Mouse (Mus musculus): ENCODE data around the gene 4930430F08Rik.
"Not testable (repeated sequence)": the region's sequence is repeated elsewhere in the genome, so short reads cannot be mapped to it uniquely, and the experiment has no call there.

4930430F08Rik gene

DNA sequence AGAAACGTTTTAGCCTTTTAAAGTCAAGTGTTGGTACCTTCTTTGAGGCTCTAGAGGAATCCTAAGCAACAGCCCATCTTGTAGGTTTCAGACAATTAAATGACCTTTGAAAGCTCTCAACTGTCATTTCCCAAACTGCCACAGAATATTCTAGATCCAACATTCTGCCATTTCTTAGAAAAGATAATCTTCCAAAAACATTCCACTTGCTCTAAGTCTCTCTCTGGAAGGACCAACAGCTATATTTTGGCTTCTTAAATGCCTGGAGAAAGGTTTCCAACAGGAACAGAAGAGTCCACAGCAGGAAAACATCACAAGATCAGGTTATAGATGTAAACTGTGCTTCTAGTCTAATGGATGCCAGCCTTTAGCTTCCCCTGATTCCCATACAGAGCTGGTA, at the start of gene 4930430F08Rik, which contains the start of gene 1700017N19Rik:
4930430F08Rik (minus strand) TSS at position 101 of the 400 bp plus-strand sequence.
1700017N19Rik (plus strand) TSS at position 162 of the 400 bp plus-strand sequence.
- DNase-seq, result no peak

DNA sequence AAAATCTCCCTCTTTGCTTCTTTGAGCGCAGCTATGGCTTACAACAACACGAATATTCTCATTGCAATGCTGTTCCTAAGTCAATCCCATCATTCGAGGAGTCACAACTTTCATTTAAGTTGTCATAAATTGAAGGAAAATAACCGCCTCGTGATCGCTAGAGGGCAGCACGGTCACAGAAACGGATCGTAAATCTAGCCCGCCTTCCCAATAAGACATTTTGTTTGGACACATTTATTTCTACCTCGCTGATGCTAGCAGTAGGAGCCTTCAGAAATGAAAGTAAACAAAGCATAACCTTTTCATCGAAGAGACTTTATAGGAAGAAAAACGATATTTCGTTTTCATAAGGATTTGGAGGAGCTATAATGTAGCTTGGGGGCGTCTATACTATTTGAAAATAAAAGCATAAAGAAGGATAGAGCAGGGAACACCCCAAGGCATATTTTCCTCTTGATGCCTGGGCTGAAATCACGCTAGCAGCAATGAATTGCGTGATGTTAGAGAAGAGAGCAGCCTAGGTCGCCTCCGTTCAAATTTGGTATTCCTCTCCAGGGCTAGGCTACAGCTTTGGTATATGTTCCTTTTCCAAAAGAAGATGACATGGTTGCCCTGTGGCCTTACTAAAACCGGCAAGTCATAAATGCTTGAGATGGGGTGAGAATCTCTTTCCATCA, 39.7 kb upstream of the 4930430F08Rik start:
- DNase-seq, result peak; percentile 18

DNA sequence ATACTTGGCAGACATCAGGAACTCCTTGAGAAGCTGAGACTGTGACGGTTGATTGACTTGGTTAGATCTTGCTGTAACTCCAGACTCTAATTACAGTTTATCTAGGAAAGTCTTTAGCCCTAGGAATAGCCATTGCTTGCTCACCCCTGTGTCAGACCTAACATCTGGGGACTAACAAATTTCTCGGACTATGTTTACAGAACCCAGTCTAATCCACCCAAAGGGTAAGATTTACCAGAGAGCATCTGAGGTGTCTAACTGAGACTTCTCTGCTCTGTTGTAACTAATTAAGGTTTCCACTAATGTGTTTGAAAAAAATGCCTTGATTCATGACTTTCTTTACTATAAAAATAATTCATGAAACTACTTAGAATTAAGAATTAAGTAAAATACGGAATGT, 32.3 kb upstream of the 4930430F08Rik start:
- DNase-seq, result no peak

DNA sequence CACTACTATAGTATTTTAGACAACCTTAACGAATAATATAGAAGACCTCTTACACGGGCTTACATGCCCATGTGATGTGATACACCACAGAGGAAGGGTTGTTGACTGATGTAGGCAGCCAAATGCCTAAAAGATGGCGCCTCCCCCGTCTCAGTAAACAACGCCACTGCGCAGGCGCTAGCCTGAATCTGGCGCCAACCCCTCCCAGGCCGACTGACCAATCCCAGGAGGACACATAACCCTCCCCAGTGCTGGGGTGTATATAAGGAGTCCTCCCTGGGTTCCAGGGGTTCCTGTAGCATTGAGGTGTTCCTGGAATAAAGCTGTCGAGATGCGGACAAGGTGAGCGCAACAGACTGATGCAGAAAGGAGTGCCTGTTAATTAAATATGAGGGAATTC, 29.8 kb upstream of the 4930430F08Rik start:
- no peak for DNase-seq

DNA sequence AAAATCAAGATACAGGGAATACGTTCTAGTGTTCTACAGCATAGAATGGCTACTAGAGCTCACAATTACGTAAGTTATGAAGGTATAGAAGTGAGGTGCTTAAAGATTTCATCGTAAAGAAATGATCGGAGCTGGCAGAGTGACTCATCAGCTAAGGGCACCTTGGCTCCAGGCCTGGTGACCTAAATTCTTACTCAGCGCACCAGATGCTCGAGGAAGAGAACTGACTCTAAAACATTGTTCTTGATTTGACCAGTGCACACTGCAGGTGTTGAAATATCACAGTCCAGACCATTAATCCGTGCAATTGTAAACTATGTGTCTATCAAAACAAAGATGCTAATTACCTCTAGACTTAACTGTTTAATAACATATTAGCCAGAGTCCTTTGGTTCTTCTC, 29.3 kb upstream of the 4930430F08Rik start:
- DNase-seq, result no peak

DNA sequence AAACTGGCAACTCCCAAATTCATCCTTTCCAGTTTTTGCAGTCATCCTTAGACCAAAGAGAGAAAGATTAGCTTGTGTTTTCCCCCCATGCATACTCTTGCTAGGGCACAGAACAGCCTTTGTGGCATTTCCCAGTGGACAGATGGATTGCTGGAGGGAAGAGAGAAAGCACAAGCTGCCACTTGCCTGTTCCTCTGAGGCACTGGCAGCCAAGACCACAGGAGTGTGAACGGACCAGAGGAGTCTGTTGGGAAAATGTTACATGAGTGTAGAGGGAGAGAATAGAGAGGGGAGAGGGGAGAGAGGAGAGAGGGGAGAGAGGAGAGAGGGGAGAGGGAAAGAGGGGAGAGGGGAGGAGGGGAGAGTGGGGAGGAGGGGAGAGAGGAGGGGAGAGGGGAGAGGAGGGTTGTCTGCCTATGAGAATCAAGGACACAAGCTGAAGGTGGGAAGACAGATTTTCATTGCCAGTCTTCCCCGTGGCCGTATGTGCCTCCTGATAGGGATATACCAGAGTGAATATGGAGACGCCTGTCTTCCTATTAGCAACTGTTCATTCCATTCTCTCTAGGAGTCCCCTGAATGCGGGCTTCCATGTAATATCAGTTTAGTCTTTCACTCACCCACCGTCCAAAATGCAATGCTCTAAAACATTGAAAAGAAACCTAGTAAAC, 27.1 kb upstream of the 4930430F08Rik start:
- DNase-seq, result no peak

DNA sequence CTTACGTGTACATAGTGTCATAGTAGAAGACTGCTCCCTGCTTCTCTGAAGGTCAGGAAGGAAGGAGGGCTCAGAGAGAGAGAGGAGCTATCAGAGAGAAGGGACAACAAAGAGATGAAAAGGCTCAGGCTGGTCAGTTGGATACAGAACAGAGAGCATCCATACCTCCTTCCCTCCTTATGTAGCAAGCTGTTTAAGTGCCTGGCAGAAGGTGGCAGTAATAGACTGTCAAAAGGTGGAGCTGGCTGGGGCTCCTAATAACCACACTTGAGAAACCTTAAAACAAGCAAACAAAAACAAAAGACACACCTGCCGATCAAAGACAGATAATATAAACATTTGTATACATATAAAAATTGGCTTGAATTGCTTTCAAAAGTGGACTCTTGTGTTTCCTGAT, 14.0 kb upstream of the 4930430F08Rik start:
- no peak for DNase-seq

DNA sequence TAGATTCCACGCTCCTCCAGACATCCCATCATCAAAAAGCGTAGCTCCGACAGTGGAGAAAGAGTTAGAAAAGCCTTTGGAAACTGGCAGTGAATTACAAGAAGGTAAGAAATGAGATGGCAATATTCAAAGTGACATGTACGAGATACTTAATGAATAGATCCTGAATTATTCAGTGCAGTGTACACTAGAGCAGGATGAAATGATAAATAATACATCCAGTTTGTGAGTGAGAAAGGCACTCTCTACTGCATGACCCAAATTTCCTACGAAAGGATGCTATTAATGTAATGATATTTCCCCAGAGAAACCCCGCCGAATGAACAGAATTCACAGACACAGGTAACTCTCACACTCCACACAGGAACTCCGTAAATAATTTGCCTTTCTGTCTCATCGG, 13.3 kb upstream of the 4930430F08Rik start:
- DNase-seq, result no peak

DNA sequence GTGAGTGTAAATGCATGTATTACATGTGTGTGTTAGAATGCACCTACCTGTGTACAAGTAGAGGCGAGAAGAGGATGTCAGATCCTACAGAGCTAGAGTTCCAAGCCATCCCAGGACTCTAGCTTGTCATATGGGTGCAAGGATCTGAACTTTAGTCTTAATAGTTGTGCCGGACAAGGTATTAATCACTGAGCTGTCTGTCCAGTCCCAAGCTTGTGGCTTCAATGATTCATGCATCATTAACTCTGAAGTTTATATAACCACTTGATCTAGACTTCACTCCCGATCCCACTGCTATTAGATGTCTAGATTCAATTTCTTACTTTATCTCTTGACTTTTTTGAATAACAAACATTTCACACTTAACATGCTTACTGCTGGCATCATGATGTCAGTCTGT, 8.1 kb upstream of the 4930430F08Rik start:
- DNase-seq, result no peak

DNA sequence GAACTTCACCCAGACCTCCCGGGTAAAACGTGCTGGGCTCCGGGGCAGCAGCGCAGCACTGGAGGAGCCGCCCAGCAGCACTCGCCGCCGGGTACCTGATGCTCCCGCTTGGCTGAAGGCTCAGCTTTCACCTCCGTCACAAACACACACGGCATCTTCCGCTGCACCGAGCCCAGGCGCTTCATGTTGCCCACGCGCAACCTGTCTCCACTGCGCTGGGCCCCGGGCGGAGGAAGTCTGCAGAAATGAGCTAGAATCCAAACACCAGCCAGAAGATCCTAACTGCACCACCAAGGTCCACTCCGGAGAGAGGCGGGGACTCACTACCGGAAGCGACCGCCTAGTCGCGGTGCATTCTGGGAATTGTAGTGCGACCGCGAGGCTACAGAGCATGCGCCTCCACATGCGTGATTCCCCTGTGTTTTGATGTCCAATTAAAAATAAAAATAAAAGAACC, 1.3 kb downstream of the 4930430F08Rik start:
- peak; percentile 89 for DNase-seq

DNA sequence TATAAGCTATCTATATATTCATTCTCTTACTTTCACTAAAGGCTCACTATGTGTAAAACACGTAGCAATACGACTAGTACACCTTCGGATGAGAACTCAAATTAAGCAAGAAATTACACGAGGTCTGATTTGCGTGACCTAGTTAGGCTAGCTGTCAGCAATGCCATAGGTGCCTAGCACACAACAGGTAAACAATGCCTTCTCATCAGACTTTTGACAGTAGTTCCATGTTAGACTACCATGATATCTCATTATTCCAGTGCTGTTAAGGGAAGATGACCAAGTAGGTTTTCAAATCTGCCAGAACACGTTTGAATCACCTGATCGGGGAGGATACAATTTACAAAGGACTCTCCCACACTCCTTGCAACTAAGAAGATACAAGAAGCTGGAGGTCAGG, 1.7 kb downstream of the 4930430F08Rik start:
- DNase-seq, result no peak

DNA sequence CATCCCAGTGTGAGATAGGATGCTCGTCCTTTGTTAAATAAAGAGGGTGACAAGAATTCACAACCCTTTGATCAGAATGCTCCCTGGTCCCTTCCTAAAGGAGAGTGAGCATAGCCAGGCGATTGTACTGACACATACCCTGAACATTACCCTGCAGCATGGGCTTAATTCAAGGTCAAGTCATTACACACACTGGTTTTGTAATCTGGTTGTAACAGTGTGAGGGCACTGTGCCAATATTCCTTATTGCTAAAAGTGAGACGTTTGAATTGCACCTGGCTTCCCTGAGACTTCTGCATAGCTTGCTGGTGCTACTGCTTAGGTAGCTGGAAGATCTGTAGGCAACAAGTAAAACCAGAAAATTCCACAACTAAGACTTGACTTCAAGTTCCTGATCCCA, 6.0 kb downstream of the 4930430F08Rik start:
- no peak for DNase-seq

DNA sequence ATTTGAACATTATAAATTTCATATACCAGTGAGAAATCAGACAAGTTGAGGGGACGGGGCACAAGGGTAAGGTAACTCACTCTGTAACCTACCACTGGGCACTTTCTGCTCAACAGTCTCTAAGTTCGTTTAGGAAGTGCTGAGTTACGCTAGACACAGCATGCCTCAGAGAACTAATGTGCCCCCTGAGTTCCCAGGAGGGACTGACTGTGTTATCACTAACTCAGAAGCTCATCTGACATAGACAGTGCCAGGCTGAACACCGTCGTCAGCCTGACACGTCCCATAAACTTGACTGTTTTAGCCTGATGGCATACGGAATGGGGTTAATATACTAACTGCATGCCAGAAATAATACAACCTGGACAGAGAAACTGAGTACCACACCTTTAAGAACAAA, 14.9 kb downstream of the 4930430F08Rik start:
- DNase-seq, result no peak

DNA sequence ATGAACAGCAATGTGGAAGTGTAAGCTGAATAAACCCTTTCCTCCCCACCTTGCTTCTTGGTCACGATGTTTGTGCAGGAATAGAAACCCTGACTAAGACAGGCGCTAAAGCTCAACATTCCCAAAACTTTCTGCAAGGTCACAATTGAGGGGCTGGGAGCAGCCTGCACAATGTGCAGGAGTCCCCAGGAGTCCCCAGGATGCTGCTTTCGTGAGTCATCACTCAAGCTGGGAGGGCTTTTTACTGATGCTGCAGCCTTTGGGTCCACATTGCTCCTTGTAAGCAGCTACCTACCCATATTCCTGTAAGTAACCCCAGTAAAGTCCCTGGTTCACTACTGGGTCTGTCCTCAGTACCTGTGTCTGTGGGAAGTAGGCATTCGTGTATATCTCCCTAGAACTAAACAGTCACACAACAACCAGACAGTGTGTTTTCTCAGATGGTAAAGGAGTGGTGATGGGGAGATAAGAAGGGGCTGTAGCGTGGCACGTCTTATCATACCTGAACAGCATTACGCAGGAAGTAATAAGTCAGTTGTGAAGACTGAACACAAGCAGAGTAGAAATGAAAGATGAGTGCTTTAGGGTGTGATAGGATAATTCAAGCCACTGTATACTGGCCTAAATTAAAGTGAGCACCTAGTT, 15.6 kb downstream of the 4930430F08Rik start:
- DNase-seq, result no peak

DNA sequence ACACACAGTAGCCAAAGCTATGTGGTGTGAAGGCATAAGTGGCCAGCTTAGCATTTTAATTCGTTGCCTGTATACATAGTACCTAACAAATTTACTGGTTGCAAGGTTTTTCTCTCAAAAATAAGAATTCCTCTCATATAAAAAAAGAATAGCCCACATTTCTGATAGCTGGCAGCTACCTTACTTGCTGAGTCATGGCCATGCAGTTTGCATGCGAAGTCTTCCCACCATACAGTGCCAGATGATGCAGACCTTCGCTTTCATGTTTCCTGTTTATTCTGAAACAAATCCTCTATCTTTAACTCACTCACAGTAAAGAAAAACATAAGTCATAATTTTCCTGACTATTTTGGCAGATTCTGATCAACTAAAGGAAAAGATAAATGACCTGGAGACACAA, 18.5 kb downstream of the 4930430F08Rik start:
- DNase-seq, result no peak

DNA sequence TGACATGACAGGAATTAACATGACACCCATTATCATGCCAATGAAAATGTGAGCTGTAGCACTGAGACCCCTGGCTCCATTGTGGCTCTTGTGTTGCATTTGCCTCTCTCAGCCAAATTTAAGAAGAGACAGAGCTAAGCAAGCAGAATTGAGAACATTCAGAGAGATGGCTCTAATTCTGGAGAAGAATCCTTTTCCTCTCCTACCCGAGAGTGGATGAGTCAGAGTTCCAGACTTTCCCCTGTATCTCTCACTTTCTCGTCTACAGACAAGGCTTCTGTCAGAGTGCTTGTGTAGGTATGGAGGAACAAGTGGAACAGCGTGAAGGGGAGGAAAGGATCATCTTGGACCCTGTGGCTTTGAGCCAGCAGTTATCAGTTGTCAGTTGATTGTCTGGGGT, 26.1 kb downstream of the 4930430F08Rik start:
- no peak for DNase-seq

DNA sequence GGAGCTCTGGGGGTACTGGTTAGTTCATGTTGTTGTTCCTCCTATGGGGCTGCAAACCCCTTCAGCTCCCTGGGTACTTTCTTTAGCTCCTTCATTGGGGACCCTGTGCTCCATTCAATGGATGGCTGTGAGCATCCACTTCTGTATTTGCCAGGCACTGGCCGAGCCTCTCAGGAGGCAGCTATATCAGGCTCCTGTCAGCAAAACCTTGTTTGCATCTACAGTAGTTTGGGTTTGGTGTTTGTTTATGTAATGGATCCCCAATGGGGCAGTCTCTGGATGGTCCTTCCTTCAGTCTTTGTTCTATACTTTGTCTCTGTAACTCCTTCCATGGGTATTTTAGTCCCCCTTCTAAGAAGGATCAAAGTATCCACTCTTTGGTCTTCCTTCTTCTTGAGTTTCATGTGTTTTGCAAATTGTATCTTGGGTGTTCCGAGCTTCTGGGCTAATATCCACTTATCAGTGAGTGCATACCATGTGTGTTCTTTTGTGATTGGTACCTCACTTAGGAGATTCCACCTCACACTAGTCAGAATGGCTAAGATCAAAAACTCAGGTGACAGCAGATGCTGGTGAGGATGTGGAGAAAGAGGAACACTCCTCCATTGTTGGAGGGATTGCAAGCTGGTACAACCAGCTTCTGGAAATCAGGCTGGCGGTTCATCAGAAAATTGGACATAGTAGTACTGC, 29.9 kb downstream of the 4930430F08Rik start:
- not testable (repeated sequence) for DNase-seq

DNA sequence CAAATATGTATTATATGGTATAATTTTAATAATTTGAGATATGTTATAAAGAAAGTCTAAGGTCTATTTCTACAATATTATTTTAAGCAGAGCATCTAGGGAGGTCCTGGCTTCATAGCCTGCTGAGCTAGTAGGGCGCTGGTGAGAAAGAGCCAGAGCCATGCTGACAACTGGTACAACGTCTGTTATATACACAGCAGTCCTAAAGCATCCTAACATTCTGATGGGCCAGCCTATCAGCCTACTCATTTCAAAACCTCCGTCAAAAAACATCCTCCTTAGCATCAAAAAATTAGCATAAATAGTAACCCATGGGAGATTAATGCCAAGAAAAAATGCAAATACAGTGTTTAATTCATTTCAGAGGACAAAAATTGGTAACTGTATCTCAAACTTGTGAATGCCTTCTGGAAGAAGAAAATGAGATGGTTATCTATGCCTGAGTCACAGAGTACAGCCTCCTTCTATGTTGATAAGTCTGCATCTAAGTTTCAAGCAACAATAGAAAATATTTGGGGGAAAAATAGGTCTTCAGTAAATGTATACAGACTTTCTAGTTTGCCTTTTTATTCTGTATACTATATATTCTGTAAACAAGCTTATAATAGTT, 33.6 kb downstream of the 4930430F08Rik start:
- DNase-seq, result no peak

DNA sequence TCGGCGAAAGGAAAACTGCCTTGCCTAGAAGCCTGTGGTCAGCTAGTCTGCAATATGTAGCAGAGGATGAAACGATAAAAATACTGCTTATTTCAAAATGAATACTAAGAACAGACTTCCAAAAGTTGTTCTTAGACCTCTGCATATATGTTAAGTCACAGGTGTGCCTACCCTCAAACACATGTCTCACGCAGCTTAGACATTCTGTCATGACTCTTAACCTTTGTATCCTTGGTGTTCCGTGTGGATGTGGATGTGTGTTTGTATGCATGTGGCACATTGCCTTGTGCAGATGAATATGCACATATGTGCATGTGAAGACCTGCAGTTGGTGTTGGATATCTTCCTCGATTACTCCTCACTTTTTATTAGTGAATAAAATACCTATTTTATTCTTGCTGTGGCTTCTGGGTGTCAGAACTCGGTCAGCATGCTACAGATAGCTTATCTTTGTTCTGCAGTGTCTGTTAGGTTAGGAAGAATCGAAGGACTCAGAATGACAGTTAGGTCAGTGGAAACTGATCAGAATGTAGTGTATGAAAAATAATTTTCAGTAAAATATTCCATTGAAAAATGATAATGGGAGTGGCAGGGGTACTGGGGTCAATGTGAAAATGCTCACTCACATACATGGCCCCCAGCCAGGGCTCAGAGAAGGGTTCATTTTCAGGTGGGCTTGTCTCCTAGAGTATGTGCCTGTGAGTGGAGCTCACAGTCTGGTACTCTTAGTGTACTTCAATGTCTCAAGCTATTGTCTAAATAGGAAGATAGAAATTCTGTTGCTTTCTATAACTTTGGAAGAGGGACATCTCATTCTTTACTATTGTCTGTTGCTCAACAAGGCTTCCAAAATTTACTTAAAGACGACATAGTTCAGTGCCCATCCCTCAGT, 65.5 kb downstream of the 4930430F08Rik start:
- DNase-seq, result no peak

DNA sequence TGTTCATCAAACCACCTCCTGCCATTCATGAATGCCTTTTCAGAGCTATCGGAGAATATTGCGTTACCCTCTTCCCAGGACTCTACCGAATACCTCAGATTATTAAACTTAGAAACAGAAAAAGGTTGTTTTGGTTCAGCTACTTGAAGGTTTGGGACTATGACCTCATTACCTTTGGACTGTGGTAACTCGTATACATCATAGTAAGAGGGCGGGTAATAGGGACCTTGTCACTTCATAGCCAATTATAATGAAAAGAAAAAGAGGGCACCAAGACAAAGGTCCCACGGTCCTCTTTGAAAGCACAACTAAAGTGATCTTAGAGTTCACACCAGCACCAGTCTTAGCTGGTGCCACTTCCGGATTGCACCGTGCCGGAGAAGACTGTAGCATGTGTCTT, 67.9 kb downstream of the 4930430F08Rik start:
- no peak for DNase-seq
